Mouse (Mus musculus): ENCODE measurements at regions not wholly inside any gene's neighbourhood (a gene's known extent, or its start where the extent isn't known, plus 50 kb on each side); places are given as distances from the start of the nearest gene placed in this dataset.

- TF ChIP-seq EP300 (IDR thresholded peaks at IDR 0.05; ENCODE audit: insufficient read depth, low read depth, low read length) (no peak), CTCF (IDR thresholded peaks at IDR 0.05; ENCODE audit: low read depth, low read length) (no peak)
These were observed 262.7 kb upstream of the Gcfc2 start for GRCm38 (mm10) chr6:81660478-81661395.

Data from ES-Bruce4 (cell line).